Mouse (Mus musculus): ENCODE data around the gene Masp1. TPM values are rescaled to one million over a fixed set of nuclear protein-coding genes. Genes with fewer than 3 reads are reported as not detected.

The Masp1 gene
- polyA plus RNA-seq, 1 experiment from 2014 or later, result 4.0 TPM

DNA sequence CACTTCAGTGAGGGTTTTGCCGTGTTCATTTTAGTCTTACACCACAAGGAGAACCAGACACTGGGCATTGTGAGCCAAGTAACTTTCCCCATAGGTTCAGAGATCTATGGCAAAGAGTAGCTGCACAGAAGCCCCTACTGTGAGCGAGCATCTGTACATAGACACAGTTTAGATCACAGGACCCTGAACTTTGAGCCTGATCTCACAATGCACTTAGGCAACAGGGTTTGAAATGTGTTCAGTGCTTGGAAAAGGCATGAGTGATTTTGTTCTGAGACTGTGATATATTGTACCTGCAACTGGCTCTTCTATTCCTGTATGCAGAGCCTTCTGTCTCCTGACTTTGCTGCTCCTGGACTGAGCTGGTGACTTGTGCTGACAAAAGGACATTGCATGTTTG, 19.3 kb downstream of the Masp1 start:
- H3K4me1 ChIP-seq (replicated peaks; ENCODE audit: control insufficient read depth, insufficient read depth, low read length), result peaks cover 24% of the 10 kb centered on the region
- ATAC-seq (ENCODE audit: low read depth), result no peak

GRCm38 (mm10) chr16:23500558-23500957, 20.1 kb downstream of the Masp1 start:
- peaks cover 24% of the 10 kb centered on the region for H3K4me1 ChIP-seq (replicated peaks; ENCODE audit: control insufficient read depth, insufficient read depth, low read length)
- H3K27ac ChIP-seq (ENCODE audit: low read length), result no peak overlapping the region

More for the DNA sequence above, 19.3 kb downstream of the Masp1 start:
- no peak overlapping the region for H3K9ac ChIP-seq (ENCODE audit: low read length)
- no peak overlapping the region for H3K4me2 ChIP-seq (ENCODE audit: low read depth, low read length)
- no peaks in the 10 kb centered on the region for H3K9me3 ChIP-seq (ENCODE audit: control insufficient read depth, low read length)
- H3K27me3 ChIP-seq (ENCODE audit: control insufficient read depth, insufficient read depth, low read depth, low read length), result no peaks in the 10 kb centered on the region
- no peak overlapping the region for H3K4me3 ChIP-seq (ENCODE audit: low read length)
- H3K27ac ChIP-seq (ENCODE audit: low read length), result no peak overlapping the region
- no peaks in the 10 kb centered on the region for H3K36me3 ChIP-seq (ENCODE audit: control insufficient read depth, insufficient read depth, low read length)
- 84% methylated on average over 2 of the region's 2 CpGs for WGBS

DNA sequence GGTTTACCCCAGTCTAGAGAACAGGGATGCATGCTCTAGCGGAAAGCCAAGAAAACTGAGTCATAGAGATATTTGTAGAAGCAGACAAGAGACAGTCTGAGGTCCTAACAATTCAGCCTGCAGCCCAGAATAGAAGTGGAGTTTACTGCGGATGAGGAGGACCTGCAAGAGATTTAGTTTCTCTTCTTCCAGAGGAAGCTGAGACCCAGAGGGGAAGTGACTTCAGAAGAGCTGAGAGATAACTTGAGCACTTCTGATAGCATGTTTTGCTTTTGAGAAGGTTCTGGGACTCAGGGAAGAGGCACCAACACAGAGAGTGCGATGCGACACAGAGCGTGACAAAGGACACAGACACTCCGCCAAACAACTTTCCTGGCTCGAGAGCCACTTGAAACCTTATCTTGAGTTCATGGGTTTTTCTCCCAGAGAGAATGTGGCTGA, 21.9 kb downstream of the Masp1 start:
- Histone ChIP-seq H3K36me3 (ENCODE audit: control insufficient read depth, insufficient read depth, low read length) (no peaks in the 10 kb centered on the region), H3K9ac (ENCODE audit: low read length) (no peak overlapping the region), H3K4me2 (ENCODE audit: low read depth, low read length) (peak overlapping the region; percentile 21), H3K27ac (ENCODE audit: low read length) (peak overlapping the region; percentile 32), H3K4me3 (ENCODE audit: low read length) (no peak overlapping the region), H3K27me3 (ENCODE audit: control insufficient read depth, insufficient read depth, low read depth, low read length) (no peaks in the 10 kb centered on the region), H3K4me1 (replicated peaks; ENCODE audit: control insufficient read depth, insufficient read depth, low read length) (peaks cover 24% of the 10 kb centered on the region), H3K9me3 (ENCODE audit: control insufficient read depth, low read length) (no peaks in the 10 kb centered on the region)
- 0 out of 2 replicates have a peak, but pooled peaks have one; percentile 32 for ATAC-seq (ENCODE audit: low read depth)
- WGBS, result 22% methylated on average over 7 of the region's 7 CpGs

More at GRCm38 (mm10) chr16:23500558-23500957, 20.1 kb downstream of the Masp1 start:
- WGBS, result 42% methylated on average over 5 of the region's 5 CpGs
- Histone ChIP-seq H3K4me2 (ENCODE audit: low read depth, low read length) (no peak overlapping the region), H3K9me3 (ENCODE audit: control insufficient read depth, low read length) (no peaks in the 10 kb centered on the region), H3K9ac (ENCODE audit: low read length) (no peak overlapping the region), H3K36me3 (ENCODE audit: control insufficient read depth, insufficient read depth, low read length) (no peaks in the 10 kb centered on the region), H3K27me3 (ENCODE audit: control insufficient read depth, insufficient read depth, low read depth, low read length) (no peaks in the 10 kb centered on the region), H3K4me3 (ENCODE audit: low read length) (no peak overlapping the region)
- ATAC-seq (ENCODE audit: low read depth), result no peak

DNA sequence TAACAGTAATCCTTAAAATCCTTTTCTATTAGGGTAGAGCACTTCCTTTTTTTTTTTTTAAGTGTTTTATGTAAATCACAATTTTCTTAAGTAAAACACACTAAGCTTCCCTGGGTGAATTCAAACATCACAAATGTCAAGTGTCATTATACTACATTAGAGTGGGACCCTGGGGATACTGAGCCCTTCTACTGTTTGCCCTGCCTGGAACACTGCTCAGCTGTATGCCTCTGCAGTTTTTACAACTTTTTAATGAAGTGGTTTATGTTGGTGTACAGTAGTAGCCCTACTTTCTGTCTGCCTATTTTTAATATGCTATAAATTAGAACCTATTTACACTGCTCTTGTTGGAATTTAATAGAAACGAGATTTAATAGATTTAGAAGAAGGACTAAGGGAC, 22.7 kb downstream of the Masp1 start:
- ATAC-seq (ENCODE audit: low read depth), result no peak
- peak overlapping the region; percentile 32; the same call in 1 of the 2 replicates for H3K27ac ChIP-seq (ENCODE audit: low read length)
- no peak overlapping the region for H3K4me3 ChIP-seq (ENCODE audit: low read length)
- no peaks in the 10 kb centered on the region for H3K9me3 ChIP-seq (ENCODE audit: control insufficient read depth, low read length)
- H3K36me3 ChIP-seq (ENCODE audit: control insufficient read depth, insufficient read depth, low read length), result no peaks in the 10 kb centered on the region
- no peaks in the 10 kb centered on the region for H3K27me3 ChIP-seq (ENCODE audit: control insufficient read depth, insufficient read depth, low read depth, low read length)
- peaks cover 24% of the 10 kb centered on the region for H3K4me1 ChIP-seq (replicated peaks; ENCODE audit: control insufficient read depth, insufficient read depth, low read length)
- H3K4me2 ChIP-seq (ENCODE audit: low read depth, low read length), result no peak overlapping the region
- 27% methylated on average over 1 of the region's 1 CpGs for WGBS
- H3K9ac ChIP-seq (ENCODE audit: low read length), result no peak overlapping the region

GRCm38 (mm10) chr16:23497440-23497839, 23.2 kb downstream of the Masp1 start:
- Histone ChIP-seq H3K4me1 (replicated peaks; ENCODE audit: control insufficient read depth, insufficient read depth, low read length) (peaks cover 24% of the 10 kb centered on the region), H3K9ac (ENCODE audit: low read length) (no peak overlapping the region), H3K4me3 (ENCODE audit: low read length) (no peak overlapping the region), H3K4me2 (ENCODE audit: low read depth, low read length) (no peak overlapping the region), H3K36me3 (ENCODE audit: control insufficient read depth, insufficient read depth, low read length) (no peaks in the 10 kb centered on the region), H3K27me3 (ENCODE audit: control insufficient read depth, insufficient read depth, low read depth, low read length) (no peaks in the 10 kb centered on the region), H3K27ac (ENCODE audit: low read length) (peak overlapping the region; percentile 9; the same call in 1 of the 2 replicates), H3K9me3 (ENCODE audit: control insufficient read depth, low read length) (no peaks in the 10 kb centered on the region)
- ATAC-seq (ENCODE audit: low read depth), result peak; percentile 90
- 7% methylated on average over 3 of the region's 3 CpGs for WGBS

DNA sequence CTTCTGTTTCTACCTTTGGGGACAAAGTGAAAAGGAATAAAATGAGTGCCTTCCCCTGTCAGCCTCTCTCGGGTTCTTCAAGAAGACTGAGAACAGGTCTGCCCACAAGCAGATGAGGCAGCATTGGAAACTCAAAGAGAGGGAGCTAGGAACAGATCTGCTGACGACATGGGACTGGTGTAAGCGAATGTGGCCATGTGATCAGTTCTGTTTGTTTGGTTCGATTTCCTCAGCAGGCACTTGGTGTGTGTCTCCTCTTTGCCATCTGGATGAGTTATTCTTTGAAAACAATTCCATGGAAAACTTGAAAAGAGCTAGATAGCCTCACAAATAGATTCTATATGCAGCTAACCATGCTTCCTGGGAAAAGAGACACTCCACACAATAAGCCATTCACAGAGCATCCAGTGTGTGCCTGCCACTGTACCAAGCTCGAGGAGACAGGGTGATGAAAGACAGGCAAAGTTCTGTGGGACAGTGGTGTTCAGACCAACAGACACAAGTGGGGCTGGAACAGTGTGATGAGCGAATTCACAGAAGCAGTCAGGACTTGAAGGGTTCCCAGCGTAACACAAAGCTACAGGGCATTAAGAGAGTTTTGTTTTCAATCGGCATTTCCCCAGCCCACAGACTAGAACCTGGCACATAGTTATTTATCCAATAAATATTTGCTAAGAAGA, 24.2 kb downstream of the Masp1 start:
- no peaks in the 10 kb centered on the region for H3K27me3 ChIP-seq (ENCODE audit: control insufficient read depth, insufficient read depth, low read depth, low read length)
- WGBS, result 58% methylated on average over 8 of the region's 8 CpGs
- H3K4me1 ChIP-seq (replicated peaks; ENCODE audit: control insufficient read depth, insufficient read depth, low read length), result peaks cover 24% of the 10 kb centered on the region
- no peaks in the 10 kb centered on the region for H3K36me3 ChIP-seq (ENCODE audit: control insufficient read depth, insufficient read depth, low read length)
- no peak overlapping the region for H3K4me2 ChIP-seq (ENCODE audit: low read depth, low read length)
- no peaks in the 10 kb centered on the region for H3K9me3 ChIP-seq (ENCODE audit: control insufficient read depth, low read length)
- H3K27ac ChIP-seq (ENCODE audit: low read length), result no peak overlapping the region
- no peak overlapping the region for H3K9ac ChIP-seq (ENCODE audit: low read length)
- no peak overlapping the region for H3K4me3 ChIP-seq (ENCODE audit: low read length)
- no peak for ATAC-seq (ENCODE audit: low read depth)

- H3K9ac ChIP-seq (ENCODE audit: low read length), result no peak overlapping the region
- H3K4me3 ChIP-seq (ENCODE audit: low read length), result no peak overlapping the region
- no peak overlapping the region for H3K4me2 ChIP-seq (ENCODE audit: low read depth, low read length)
- no peak overlapping the region for H3K27ac ChIP-seq (ENCODE audit: low read length)
- no peaks in the 10 kb centered on the region for H3K36me3 ChIP-seq (ENCODE audit: control insufficient read depth, insufficient read depth, low read length)
- no peaks in the 10 kb centered on the region for H3K9me3 ChIP-seq (ENCODE audit: control insufficient read depth, low read length)
- WGBS, result 75% methylated on average over 4 of the region's 4 CpGs
- H3K4me1 ChIP-seq (replicated peaks; ENCODE audit: control insufficient read depth, insufficient read depth, low read length), result peaks cover 5% of the 10 kb centered on the region
- no peaks in the 10 kb centered on the region for H3K27me3 ChIP-seq (ENCODE audit: control insufficient read depth, insufficient read depth, low read depth, low read length)
- ATAC-seq (ENCODE audit: low read depth), result no peak
Measured at GRCm38 (mm10) chr16:23492783-23493182, 27.8 kb downstream of the Masp1 start.

GRCm38 (mm10) chr16:23483292-23483691, 37.3 kb downstream of the Masp1 start:
- WGBS, result 52% methylated on average over 10 of the region's 10 CpGs
- H3K4me3 ChIP-seq (ENCODE audit: low read length), result no peak overlapping the region
- H3K27me3 ChIP-seq (ENCODE audit: control insufficient read depth, insufficient read depth, low read depth, low read length), result no peaks in the 10 kb centered on the region
- no peaks in the 10 kb centered on the region for H3K9me3 ChIP-seq (ENCODE audit: control insufficient read depth, low read length)
- H3K4me2 ChIP-seq (ENCODE audit: low read depth, low read length), result no peak overlapping the region
- no peak overlapping the region for H3K27ac ChIP-seq (ENCODE audit: low read length)
- no peak for ATAC-seq (ENCODE audit: low read depth)
- H3K4me1 ChIP-seq (replicated peaks; ENCODE audit: control insufficient read depth, insufficient read depth, low read length), result no peaks in the 10 kb centered on the region
- no peaks in the 10 kb centered on the region for H3K36me3 ChIP-seq (ENCODE audit: control insufficient read depth, insufficient read depth, low read length)
- H3K9ac ChIP-seq (ENCODE audit: low read length), result no peak overlapping the region

- Histone ChIP-seq H3K4me3 (ENCODE audit: low read length) (no peak overlapping the region), H3K27ac (ENCODE audit: low read length) (no peak overlapping the region), H3K4me2 (ENCODE audit: low read depth, low read length) (no peak overlapping the region), H3K36me3 (ENCODE audit: control insufficient read depth, insufficient read depth, low read length) (no peaks in the 10 kb centered on the region), H3K9me3 (ENCODE audit: control insufficient read depth, low read length) (no peaks in the 10 kb centered on the region), H3K27me3 (ENCODE audit: control insufficient read depth, insufficient read depth, low read depth, low read length) (no peaks in the 10 kb centered on the region), H3K4me1 (replicated peaks; ENCODE audit: control insufficient read depth, insufficient read depth, low read length) (no peaks in the 10 kb centered on the region), H3K9ac (ENCODE audit: low read length) (no peak overlapping the region)
- 93% methylated on average over 12 of the region's 12 CpGs for WGBS
- ATAC-seq (ENCODE audit: low read depth), result no peak
Measured at GRCm38 (mm10) chr16:23482846-23483245, 37.8 kb downstream of the Masp1 start.
